Comparison of ENCODE assay signal across 8 mouse cellular contexts in genomic region chr7:19405417-19405816, GRCm38 (mm10). TPM values are rescaled to one million over a fixed set of nuclear protein-coding genes. Genes with fewer than 3 reads are reported as not detected.
DNase-seq lines count a peak whose midpoint lies in the region; ATAC-seq and TF ChIP-seq lines count a peak whose summit lies in the region.

No protein-coding gene starts in this region.

- TF ChIP-seq POLR2A in kidney, adult 2 months (IDR thresholded peaks at IDR 0.05; ENCODE audit: low read depth, low read length): no peak

- H3K4me1 ChIP-seq in embryonic facial prominence, embryonic 12.5 days: peaks cover 14% of the 10 kb centered on the region; the same call in 1 of the 2 replicates
- H3K4me1 ChIP-seq in kidney, adult 2 months (ENCODE audit: control insufficient read depth, insufficient read depth, low read length): no peaks in the 10 kb centered on the region

- peak overlapping the region; percentile 32 for H3K4me2 ChIP-seq in embryonic facial prominence, embryonic 12.5 days (replicated peaks)

- no peak overlapping the region for H3K4me3 ChIP-seq in embryonic facial prominence, embryonic 12.5 days
- no peak overlapping the region for H3K4me3 ChIP-seq in kidney, adult 2 months (ENCODE audit: insufficient read depth, low read depth, low read length)

- DNase-seq in 3134 (ENCODE audit: extremely low read depth, insufficient read length, low spot score) (peak; percentile 84), liver (peak; percentile 79)
- peak; percentile 84 for DNase-seq in adrenal gland, postnatal 25 days
- peak; percentile 81 for DNase-seq in heart, adult 8-10 months (ENCODE audit: low spot score)
- DNase-seq in kidney, adult 2 months: peak; percentile 83
- peak; percentile 60 to 77 for DNase-seq in monocyte, adult 2 months (ENCODE audit: low read depth in 1 of 2, low spot score in 2 of 2)
- DNase-seq in splenic B cell, adult 2 months (ENCODE audit: low read depth, low spot score): peak; percentile 91

- no peak for ATAC-seq in embryonic facial prominence, embryonic 12.5 days (ENCODE audit: insufficient number of reproducible peaks, insufficient read depth, low FRiP score, low TSS enrichment)

- peaks cover 4% of the 10 kb centered on the region; the same call in 1 of the 2 replicates for H3K9me3 ChIP-seq in embryonic facial prominence, embryonic 12.5 days

- peak; percentile 97 for TF ChIP-seq CTCF in kidney, adult 2 months (conservative IDR thresholded peaks at IDR 0.05; ENCODE audit: insufficient read depth, insufficient read length, low read depth, low read length)

- H3K27ac ChIP-seq in embryonic facial prominence, embryonic 12.5 days: no peak overlapping the region
- H3K27ac ChIP-seq in kidney, adult 2 months (ENCODE audit: insufficient read depth, low read depth, low read length): no peak overlapping the region

- WGBS in embryonic facial prominence, embryonic 12.5 days: 2% methylated on average over 19 of the region's 19 CpGs
- WGBS in kidney, adult 2 months: 3% methylated on average over 18 of the region's 19 CpGs

- H3K9ac ChIP-seq in embryonic facial prominence, embryonic 12.5 days: no peak overlapping the region

- peaks cover 49% of the 10 kb centered on the region for H3K27me3 ChIP-seq in embryonic facial prominence, embryonic 12.5 days
- no peaks in the 10 kb centered on the region for H3K27me3 ChIP-seq in kidney, adult 2 months (replicated peaks; ENCODE audit: control insufficient read depth, insufficient read depth, low read length)
- no peaks in the 10 kb centered on the region; the same call in 1 of the 2 replicates for H3K27me3 ChIP-seq in splenic B cell, adult 2 months (ENCODE audit: control insufficient read depth, insufficient read depth, low read length, poor library complexity, severe bottlenecking)

- no peaks in the 10 kb centered on the region for H3K36me3 ChIP-seq in embryonic facial prominence, embryonic 12.5 days
- H3K36me3 ChIP-seq in kidney, adult 2 months (ENCODE audit: control insufficient read depth, insufficient read depth, low read length): no peaks in the 10 kb centered on the region
- H3K36me3 ChIP-seq in splenic B cell, adult 2 months (ENCODE audit: control insufficient read depth, insufficient read depth, low read length, poor library complexity, severe bottlenecking): no peaks in the 10 kb centered on the region

RNA-seq across cellular contexts. Expression of gene Ckm, which starts 0.8 kb away (rescaled TPM):
- 1.1 TPM in 1 of 2 replicates, not detected in the other for total RNA-seq in adrenal gland, postnatal 25 days (2021)
- 0.52 TPM in 1 of 2 replicates, not detected in the other for polyA plus RNA-seq in embryonic facial prominence, embryonic 12.5 days (2016; fragmentation: Nextera tagmentation; extraction: Ambion mirVana)
- 1,000 to 10,000 TPM; 3,513 to 3,931 (median 3,544) TPM for total RNA-seq in heart, adult 8-10 months (2022)
- polyA plus RNA-seq in kidney, adult 2 months (2012; rRNA removed): 2.0 and 420 TPM in 2 replicates

RNA-seq across cellular contexts. Expression of gene Klc3, which starts 1.5 kb away (rescaled TPM):
- 1.9 and 2.9 TPM in 2 replicates for total RNA-seq in adrenal gland, postnatal 25 days (2021)
- 10.6 and 10.7 TPM in 2 replicates for polyA plus RNA-seq in embryonic facial prominence, embryonic 12.5 days (2016; fragmentation: Nextera tagmentation; extraction: Ambion mirVana)
- total RNA-seq in heart, adult 8-10 months (2022): 1 to 10 TPM in 1 of 4 experiments, under 1 TPM in 2, not detected in 1; 0.60 to 1.2 (median 0.75) TPM
- polyA plus RNA-seq in kidney, adult 2 months (2012; rRNA removed): 3.7 and 5.0 TPM in 2 replicates

RNA-seq across cellular contexts. Expression of gene Ercc2, which starts 23.6 kb away (rescaled TPM):
- total RNA-seq in adrenal gland, postnatal 25 days (2021): 34.8 and 42.9 TPM in 2 replicates
- 19.9 and 23.2 TPM in 2 replicates for polyA plus RNA-seq in embryonic facial prominence, embryonic 12.5 days (2016; fragmentation: Nextera tagmentation; extraction: Ambion mirVana)
- 10 to 100 TPM; 11.2 to 14.5 (median 13.2) TPM for total RNA-seq in heart, adult 8-10 months (2022)
- polyA plus RNA-seq in kidney, adult 2 months (2012; rRNA removed): 32.4 and 39.9 TPM in 2 replicates

RNA-seq across cellular contexts. Expression of gene Ppp1r13l, which starts 45.9 kb away (rescaled TPM):
- total RNA-seq in adrenal gland, postnatal 25 days (2021): 6.7 and 9.3 TPM in 2 replicates
- polyA plus RNA-seq in embryonic facial prominence, embryonic 12.5 days (2016; fragmentation: Nextera tagmentation; extraction: Ambion mirVana): 7.3 and 8.1 TPM in 2 replicates
- total RNA-seq in heart, adult 8-10 months (2022): 10 to 100 TPM; 31.6 to 66.7 (median 47.6) TPM
- 5.9 and 6.8 TPM in 2 replicates for polyA plus RNA-seq in kidney, adult 2 months (2012; rRNA removed)

RNA-seq across cellular contexts. Expression of gene Cd3eap, which starts 46.1 kb away (rescaled TPM):
- 13.4 and 13.5 TPM in 2 replicates for total RNA-seq in adrenal gland, postnatal 25 days (2021)
- polyA plus RNA-seq in embryonic facial prominence, embryonic 12.5 days (2016; fragmentation: Nextera tagmentation; extraction: Ambion mirVana): 27.1 and 28.0 TPM in 2 replicates
- total RNA-seq in heart, adult 8-10 months (2022): 10 to 100 TPM in 1 of 4 experiments, 1 to 10 TPM in 3; 8.8 to 12.7 (median 9.4) TPM
- 5.3 and 5.9 TPM in 2 replicates for polyA plus RNA-seq in kidney, adult 2 months (2012; rRNA removed)

Comparison
In these comparisons a context has a peak if more than half of its experiments do, and no peak if none do; other contexts are left out.
1. RNA of gene Ckm, which starts 0.8 kb away (total RNA-seq): 3,513 to 3,931 TPM in heart, adult 8-10 months; 1.1 TPM in adrenal gland, postnatal 25 days; every median in the first group is over 1,000 times any median in the second.
2. Peak in every context shown above with its lines, with median percentiles within 50 percentile points of each other: DNase-seq.